Mouse (Mus musculus) kidney, adult 2 months (tissue): ENCODE measurements around the gene Arhgap45. TPM values are rescaled to one million over a fixed set of nuclear protein-coding genes. Genes with fewer than 3 reads are reported as not detected.

Experiments
- DNase-seq: peaks from one replicate; pipeline ENCODE4 v3.0.0; 2021
- H3K27ac ChIP-seq: fragments of 200-500 bp; 2 replicates; pipeline ENCODE4 v1.5.1; 2012; ENCODE audit warnings: low read depth, low read length, control low read depth, inconsistent platforms; ENCODE audit not compliant: insufficient read depth
- H3K27me3 ChIP-seq: fragments of 200-500 bp; replicated peaks from 2 replicates; pipeline ENCODE4 v1.6.1; 2012; ENCODE audit warnings: mild to moderate bottlenecking, moderate library complexity, low read length, inconsistent platforms; ENCODE audit not compliant: control insufficient read depth, insufficient read depth
- H3K36me3 ChIP-seq: fragments of 200-500 bp; 2 replicates; pipeline ENCODE4 v1.6.1; 2012; ENCODE audit warnings: mild to moderate bottlenecking, moderate library complexity, low read length, inconsistent platforms; ENCODE audit not compliant: control insufficient read depth, insufficient read depth
- H3K4me1 ChIP-seq: fragments of 200-500 bp; 2 replicates; pipeline ENCODE4 v1.6.1; 2011; ENCODE audit warnings: low read length; ENCODE audit not compliant: control insufficient read depth, insufficient read depth
- H3K4me3 ChIP-seq: fragments of 200-500 bp; 2 replicates; pipeline ENCODE4 v1.5.1; 2011; ENCODE audit warnings: mild to moderate bottlenecking, low read depth, low read length, control low read depth; ENCODE audit not compliant: insufficient read depth
- CTCF ChIP-seq: fragments of 200-500 bp; conservative IDR thresholded peaks from 2 replicates; pipeline ENCODE4 v1.5.1; 2011; ENCODE audit warnings: low read depth, mild to moderate bottlenecking, control low read depth, low read length, moderate library complexity, mixed read lengths; ENCODE audit not compliant: insufficient read depth, insufficient read length
- POLR2A ChIP-seq: fragments of 200-500 bp; IDR thresholded peaks from one replicate; pipeline ENCODE4 v1.6.1; 2011; ENCODE audit warnings: low read depth, low read length, control low read depth
- WGBS: fragments of 180-500 bp; shearing (Covaris S2); methylation state at CpG from one replicate; pipeline ENCODE4 v1.1.7; 2018; 5-methylcytosine and 5-hydroxymethylcytosine counted together
- polyA plus RNA-seq: library from polyadenylated mRNA; depleted of rRNA; stranded (reverse); fragments of >200 nt; gene quantifications from 2 replicates; pipeline ENCODE4 v1.2.3, GENCODE M21; 2012

The Arhgap45 gene
- polyA plus RNA-seq, 1 experiment: 25.5 TPM

DNA sequence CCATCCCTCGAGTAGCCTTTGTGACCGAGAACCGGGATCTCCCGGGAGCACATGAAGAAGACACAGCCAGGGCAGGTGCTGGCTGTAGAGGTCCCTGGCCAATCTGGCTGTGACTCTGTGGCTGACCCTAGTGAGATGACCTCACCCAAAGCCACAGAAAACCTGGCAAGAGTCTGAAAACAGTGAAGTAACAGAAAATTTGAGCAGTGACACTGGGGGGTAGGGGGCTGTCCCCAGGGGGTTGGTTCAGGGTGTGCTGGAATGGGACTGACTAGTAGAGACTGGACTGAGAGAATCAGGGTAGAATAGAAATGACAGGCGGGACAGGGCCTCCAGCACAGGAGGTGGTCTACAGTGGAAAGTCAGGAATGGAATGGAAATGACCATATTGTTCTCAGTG is 33.2 kb upstream of the Arhgap45 start:
- peak overlapping the region; percentile 85 for H3K4me3 ChIP-seq
- 54% methylated on average over 5 of the region's 5 CpGs for WGBS

DNA sequence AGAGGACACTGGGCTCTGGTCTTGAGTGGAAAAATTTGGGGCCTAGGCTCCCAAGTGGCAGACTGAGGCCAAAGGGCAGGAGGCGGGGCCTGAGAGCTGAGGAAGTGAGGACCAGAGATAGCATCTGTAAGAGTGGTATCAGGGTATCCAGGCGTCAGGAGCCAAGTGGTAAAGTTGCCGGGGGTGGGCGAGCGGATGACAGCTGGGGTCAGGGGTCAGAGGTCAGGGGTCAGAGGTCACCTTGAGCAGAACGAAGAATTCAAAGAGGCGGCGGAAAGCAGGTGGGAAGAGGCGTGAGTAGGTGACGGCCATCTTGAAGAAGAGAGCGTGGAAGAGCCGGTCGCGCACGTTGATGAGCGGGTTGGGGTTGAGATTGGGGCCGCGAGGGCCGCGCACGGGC is 32.8 kb upstream of the Arhgap45 start:
- Histone ChIP-seq H3K27ac (peak overlapping the region; percentile 67), H3K4me3 (peak overlapping the region; percentile 85), H3K27me3 (no peaks in the 10 kb centered on the region), H3K4me1 (peaks cover 23% of the 10 kb centered on the region), H3K36me3 (no peaks in the 10 kb centered on the region)
- TF ChIP-seq CTCF (no peak), POLR2A (no peak)
- peak; percentile 88 for DNase-seq
- 2% methylated on average over 20 of the region's 21 CpGs for WGBS

More for the DNA sequence above, 33.2 kb upstream of the Arhgap45 start:
- no peaks in the 10 kb centered on the region for H3K36me3 ChIP-seq
- TF ChIP-seq CTCF (no peak), POLR2A (no peak)
- peaks cover 23% of the 10 kb centered on the region for H3K4me1 ChIP-seq
- H3K27ac ChIP-seq: peak overlapping the region; percentile 67; the same call in 1 of the 2 replicates
- no peak for DNase-seq
- H3K27me3 ChIP-seq: no peaks in the 10 kb centered on the region

DNA sequence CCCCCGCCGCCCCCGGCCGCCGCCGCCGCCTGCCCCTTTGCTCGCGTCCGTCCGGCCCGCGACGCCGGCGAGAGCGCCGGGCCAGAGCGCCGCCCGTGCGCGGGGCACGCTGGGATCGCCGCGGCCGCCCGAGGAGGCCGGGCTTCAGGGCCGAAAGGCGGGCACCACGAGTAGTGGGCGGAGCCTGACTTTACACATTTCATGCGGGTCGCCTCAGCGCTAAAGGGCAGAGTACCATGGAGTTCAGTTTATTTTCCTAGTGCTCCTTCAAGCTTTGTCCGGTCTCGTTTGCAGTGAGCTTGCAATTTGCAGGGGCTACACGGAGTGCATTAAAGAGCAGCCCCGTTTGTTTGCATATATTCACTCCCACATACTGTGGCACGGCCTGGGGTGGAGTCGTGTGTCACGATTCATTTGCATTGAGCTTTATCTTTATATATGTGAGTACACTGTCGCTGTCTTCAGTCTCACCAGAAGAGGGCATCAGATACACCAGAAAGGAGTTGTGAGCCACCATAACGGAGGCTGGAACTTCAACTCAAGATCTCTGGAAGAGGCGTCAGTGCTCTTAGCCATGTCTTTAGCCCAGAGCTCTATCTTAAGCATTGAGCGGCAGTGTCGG is 32.1 kb upstream of the Arhgap45 start, which contains the start of gene Tmem259:
Tmem259 (minus strand) TSS at position 136 of the 622 bp plus-strand sequence.
- H3K27ac ChIP-seq: peak within 1 kb of the TSS; percentile 94
- H3K27me3 ChIP-seq: no peaks in the 10 kb centered on the region
- TF ChIP-seq POLR2A (no peak), CTCF (peak; percentile 43)
- H3K4me3 ChIP-seq: peak within 1 kb of the TSS; percentile 85
- peaks cover 23% of the 10 kb centered on the region for H3K4me1 ChIP-seq
- H3K36me3 ChIP-seq: no peaks in the 10 kb centered on the region
- 4% methylated on average over 49 of the region's 49 CpGs for WGBS
- DNase-seq: peak; percentile 93

DNA sequence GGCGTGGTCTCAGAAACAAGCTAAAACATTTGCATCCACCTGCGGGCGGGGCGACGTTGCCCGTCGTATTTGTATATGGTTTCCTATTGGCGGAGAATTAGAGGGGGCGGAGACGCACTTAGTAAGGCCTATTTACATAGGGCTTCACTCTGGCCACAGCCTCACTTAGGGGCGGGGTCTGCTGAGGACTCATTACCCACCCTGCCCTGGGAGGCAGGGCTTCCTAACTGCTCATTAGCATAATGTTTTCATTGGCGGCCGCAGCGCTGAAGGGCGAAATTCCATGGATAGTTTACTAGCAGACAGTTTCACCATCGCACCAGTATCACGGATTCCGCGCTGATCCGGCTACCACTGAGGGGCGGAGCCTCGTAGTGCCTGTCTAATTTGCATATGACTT is 31.6 kb upstream of the Arhgap45 start:
- Histone ChIP-seq H3K4me1 (peaks cover 23% of the 10 kb centered on the region), H3K36me3 (no peaks in the 10 kb centered on the region), H3K27ac (peak overlapping the region; percentile 94), H3K4me3 (peak overlapping the region; percentile 71), H3K27me3 (no peaks in the 10 kb centered on the region)
- TF ChIP-seq POLR2A: no peak
- TF ChIP-seq CTCF: no peak
- under 1% methylated on average over 22 of the region's 22 CpGs for WGBS
- peak; percentile 100 for DNase-seq

DNA sequence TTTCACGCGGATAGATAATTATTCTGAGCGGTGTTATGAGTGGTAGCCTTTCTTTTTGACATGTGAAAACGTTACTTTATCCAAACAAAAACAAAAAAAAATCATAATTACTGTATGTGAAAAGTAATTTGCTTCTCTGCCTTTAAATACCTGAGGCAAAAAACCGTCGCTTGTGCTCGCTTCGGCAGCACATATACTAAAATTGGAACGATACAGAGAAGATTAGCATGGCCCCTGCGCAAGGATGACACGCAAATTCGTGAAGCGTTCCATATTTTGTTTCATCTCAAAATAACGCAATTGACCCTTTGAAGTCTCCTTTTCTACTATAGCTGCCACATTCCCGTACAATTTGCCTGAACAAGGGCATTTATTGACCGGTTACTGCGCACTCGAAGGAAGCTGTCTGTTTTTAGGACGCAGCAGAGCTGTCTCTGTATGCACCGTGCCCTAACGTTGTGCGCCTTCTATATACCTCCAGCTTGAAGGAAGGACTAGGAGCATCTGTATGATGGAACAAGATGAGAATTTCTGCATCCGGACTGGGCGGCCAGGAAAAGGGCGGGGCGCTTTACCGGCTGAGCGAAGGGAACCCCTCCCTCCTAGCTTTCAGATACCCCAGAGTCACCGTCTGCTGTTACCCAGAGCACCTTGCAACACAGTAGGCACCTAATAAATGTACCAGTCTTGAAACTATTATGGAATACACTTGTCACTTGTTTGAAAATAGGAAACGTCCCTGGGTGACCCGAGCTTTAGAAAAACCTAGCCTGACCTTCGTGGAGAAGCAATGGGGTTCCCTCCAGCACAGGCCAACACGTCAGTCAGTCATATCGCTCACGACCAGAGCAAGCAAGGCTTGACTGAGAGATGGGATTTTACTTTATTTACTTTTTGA is 30.9 kb upstream of the Arhgap45 start:
- H3K36me3 ChIP-seq: no peaks in the 10 kb centered on the region
- WGBS: 4% methylated on average over 35 of the region's 35 CpGs
- H3K27me3 ChIP-seq: no peaks in the 10 kb centered on the region
- peaks cover 23% of the 10 kb centered on the region for H3K4me1 ChIP-seq
- DNase-seq: peak; percentile 75
- H3K4me3 ChIP-seq: peak overlapping the region; percentile 65
- peak overlapping the region; percentile 94 for H3K27ac ChIP-seq
- no peak for TF ChIP-seq POLR2A
- TF ChIP-seq CTCF: no peak

DNA sequence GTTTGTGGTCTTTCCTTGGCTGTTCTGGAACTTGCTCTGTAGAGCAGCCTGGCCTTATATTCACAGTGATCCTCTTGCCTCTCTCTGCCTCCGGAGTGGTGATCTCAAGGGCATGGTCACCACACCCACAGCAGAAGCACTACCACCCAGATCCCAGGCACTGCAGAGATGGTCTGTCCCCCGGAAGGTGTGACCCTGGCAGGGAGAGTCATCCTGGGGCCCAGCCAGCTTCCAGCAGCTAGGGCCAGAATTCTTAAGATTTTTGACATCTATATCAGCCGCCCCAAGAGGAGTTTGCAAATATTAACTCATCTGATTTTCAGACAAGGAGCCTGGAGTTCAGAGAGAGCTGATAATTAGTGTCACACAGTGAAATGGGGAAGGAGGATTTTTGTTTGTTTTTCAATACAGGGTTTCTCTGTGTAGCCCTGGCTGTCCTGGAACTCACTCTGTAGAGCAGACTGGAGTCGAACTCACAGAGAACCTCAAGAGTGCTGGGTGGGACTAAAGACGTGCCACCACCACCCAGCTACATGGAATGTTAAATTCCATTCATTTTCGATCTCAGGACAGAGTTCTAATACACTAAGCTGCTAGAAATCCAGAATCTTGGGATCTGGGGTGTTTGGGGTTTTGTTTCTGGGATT is 30.1 kb upstream of the Arhgap45 start:
- peak; percentile 56 for DNase-seq
- WGBS: 15% methylated on average over 6 of the region's 6 CpGs
- peaks cover 23% of the 10 kb centered on the region for H3K4me1 ChIP-seq
- H3K27ac ChIP-seq: peak overlapping the region; percentile 94
- TF ChIP-seq POLR2A (no peak), CTCF (no peak)
- no peaks in the 10 kb centered on the region for H3K27me3 ChIP-seq
- H3K4me3 ChIP-seq: peak overlapping the region; percentile 65; the same call in 1 of the 2 replicates
- H3K36me3 ChIP-seq: no peaks in the 10 kb centered on the region
